Mouse (Mus musculus) layer of hippocampus, adult 11-12 months (tissue): ENCODE measurements at regions not wholly inside any gene's neighbourhood (a gene's known extent, or its start where the extent isn't known, plus 50 kb on each side); places are given as distances from the start of the nearest gene placed in this dataset.

Experiments
- DNase-seq: peaks from one replicate; pipeline ENCODE4 v3.0.0; 2022; ENCODE audit warnings: low spot score

GRCm38 (mm10) chr13:64007688-64008087 is 81.3 kb downstream of the Hsd17b3 start:
- no peak for DNase-seq

- no peak for DNase-seq
These were observed 86.0 kb downstream of the Hsd17b3 start for GRCm38 (mm10) chr13:64002945-64003459.

DNA sequence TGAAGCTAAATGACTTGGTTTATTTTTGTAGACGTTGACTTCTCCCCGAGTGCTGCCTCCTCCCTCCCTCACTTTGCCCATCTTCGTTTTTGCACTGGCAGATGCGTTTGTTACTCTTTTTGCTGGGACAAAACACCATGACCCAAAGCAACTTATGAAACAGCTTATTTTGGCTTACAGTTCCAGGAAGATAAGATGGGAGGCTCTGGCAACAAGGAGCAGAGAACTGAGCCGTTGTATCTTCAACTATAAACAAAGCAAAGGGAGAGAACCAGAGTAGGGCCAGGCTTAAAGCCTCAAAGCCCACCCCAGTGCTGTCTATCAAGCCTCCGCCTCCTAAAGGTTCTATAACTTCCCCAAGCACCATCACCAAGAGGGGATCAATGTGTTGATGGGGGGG is 88.7 kb downstream of the Hsd17b3 start:
- no peak for DNase-seq

- no peak for DNase-seq
These were observed 90.4 kb downstream of the Hsd17b3 start for GRCm38 (mm10) chr13:63998647-63999046.

DNA sequence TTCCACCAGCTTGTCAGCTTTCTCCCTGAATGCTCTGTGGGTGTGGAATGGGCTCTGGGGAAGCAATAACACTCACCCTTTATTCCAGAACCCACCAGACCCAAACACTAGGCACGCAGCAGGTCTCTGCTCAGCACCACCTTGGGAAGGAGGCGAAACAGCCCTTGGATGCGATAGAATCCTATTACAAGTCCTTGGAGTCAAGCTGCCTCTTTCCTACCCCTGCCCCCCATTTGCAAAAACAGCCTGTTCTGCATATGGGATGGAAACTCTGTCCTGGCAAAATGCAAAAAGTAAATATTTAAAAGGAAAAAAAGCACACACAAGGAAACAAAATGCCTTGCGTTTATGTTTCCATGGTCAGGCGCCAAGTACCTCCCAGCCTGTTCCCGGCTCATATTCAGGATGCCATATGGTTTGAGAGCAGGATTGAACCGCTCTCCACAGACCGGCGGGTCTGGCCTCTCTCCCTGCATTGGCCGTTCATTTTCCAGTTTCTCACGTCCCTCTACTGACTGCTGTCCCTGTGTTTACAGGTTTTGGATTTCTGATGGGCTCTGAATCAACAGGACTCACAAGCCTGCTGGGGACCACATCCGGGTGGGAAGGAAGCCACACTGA is 95.1 kb downstream of the Hsd17b3 start:
- no peak for DNase-seq

GRCm38 (mm10) chr13:63992989-63993388 is 96.0 kb downstream of the Hsd17b3 start:
- no peak for DNase-seq

DNA sequence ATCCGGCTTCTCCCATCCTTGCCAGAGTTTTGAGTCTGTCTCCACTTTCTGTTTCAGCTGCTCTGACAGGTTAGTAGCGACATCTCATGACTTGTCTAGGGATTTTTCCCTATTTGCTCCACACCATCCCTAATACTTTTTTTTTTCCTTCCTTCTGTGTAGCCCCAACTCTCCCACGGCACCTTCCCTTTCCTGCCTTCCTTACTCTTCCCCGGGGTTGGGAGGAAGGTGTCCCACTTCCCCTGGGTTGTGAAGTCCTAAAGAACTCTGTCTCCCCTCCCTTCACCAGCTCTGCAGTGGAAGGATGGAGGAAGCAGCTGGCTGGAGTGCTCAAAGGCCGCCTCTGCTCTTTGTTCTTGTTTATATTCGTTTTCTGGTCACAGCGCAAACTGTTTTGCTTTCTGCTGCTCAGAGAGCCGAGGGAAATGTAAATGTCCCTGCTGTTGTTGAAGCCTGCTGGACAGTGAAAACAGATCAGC is 98.5 kb downstream of the Hsd17b3 start:
- peak; percentile 18 for DNase-seq

DNA sequence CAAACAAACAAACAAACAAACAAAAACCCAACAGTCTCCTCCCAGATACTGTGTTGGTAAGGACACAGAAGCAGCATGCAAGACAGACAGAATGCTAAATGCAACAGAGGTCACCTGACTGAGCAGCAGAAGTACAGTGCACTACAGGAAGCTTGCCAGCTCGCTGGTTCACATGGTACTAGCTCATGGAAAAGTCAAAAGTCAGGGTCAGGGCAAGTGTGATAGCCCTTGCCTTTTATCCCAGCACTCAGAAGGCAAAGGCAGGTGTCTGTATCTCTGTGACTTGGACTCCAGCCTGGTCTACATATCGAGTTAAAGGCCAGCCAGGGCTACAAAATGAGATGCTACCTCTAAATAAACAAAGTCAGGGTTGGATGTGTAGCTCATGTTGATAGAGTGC is 99.3 kb downstream of the Hsd17b3 start:
- DNase-seq: no peak

DNA sequence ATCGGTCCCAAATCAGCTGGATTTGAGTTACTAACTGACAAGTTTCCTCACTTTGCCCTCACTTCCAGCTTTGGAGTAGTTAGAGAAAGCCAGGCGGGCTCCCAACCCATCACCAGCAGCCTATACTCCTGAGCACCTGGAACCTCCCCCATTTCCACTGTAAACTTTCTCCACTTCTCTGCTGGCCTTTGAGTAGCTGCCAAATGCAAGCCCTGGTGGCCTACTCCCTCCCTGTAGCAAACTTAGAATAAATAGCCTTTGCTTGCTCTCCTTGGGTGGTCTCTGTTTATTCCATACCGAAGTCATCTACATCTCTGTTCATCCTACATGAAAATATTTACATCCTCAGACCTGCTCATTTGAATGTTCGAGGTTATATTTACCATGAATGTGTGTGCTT is 100.8 kb downstream of the Hsd17b3 start:
- DNase-seq: no peak

DNA sequence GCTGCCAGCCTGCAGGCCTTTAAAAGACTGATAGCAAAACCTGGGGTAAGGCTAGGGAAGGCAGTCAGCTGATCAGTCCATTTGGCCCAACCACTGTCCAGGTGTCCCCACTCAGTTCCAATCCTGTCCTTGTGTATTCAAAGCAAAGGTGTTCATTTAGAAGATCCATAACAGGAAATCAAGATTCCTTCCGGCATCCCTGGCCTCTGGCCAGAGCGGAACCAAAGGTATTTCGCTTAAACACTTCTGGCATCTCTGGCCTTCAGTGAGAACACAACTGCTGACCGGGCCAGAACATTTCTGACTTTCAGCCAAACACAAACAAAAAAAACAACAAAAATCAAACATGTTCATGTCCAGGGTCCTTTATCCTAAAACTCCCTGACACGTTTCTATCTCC is 102.3 kb downstream of the Hsd17b3 start:
- no peak for DNase-seq

DNA sequence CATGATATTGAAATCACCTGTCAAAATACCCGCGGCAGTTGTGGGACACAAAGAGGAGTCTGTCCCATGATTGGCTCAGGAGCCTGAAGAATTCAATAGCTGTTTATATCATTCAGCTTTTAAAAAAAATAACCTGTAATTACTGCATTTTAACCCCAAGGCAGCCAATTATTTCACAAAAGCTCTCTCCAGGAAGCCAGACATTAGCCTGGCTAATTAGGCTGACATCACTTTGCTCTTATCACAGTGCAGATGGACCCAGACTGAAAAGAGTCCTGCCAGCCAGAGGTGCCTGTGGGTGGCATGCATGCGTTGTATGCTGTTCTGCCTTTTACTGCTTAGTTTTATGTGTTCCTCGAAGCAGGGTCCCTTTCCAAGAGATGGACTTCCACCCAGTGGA is 103.4 kb downstream of the Hsd17b3 start:
- DNase-seq: no peak

DNA sequence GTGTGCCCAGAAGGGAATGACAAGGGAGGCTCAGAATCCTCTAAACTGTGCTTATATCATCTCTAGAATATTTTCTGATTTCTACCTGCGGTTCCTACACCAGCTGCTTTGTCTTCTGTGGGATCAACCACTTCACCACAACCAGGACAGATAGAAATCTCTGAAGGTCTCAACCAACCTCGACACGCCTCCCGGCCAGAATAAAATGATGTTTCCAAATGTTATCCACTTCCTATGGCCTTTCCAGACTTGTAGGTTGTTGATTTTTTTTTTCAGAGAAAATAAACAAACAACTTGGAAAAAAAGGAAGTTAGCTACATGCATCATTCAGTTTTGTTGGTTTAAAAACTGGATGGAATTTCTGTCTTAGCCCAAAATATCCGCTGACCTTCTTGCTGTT is 103.9 kb downstream of the Hsd17b3 start:
- DNase-seq: no peak

- DNase-seq: no peak
These were observed 108.9 kb downstream of the Hsd17b3 start for GRCm38 (mm10) chr13:63980012-63980691.

DNA sequence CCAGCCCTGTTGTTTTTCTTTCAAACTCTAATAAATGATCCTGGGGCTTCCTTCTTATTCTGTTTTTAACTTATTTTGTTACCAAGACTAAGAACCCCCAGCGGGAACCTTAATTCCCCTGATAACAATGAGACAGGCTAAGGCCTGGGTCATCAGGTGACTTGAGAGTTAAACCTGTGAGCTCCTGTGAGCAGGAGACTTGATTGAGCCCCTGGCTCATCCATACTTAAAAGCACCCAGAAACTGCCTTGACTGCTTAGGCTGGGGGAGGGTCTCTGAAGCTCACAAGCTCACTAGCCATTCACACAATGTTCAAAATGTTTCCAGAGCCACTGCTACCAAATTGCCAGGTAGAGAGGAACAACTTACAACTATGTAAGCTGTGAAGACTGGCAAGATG is 109.4 kb downstream of the Hsd17b3 start:
- DNase-seq: no peak

DNA sequence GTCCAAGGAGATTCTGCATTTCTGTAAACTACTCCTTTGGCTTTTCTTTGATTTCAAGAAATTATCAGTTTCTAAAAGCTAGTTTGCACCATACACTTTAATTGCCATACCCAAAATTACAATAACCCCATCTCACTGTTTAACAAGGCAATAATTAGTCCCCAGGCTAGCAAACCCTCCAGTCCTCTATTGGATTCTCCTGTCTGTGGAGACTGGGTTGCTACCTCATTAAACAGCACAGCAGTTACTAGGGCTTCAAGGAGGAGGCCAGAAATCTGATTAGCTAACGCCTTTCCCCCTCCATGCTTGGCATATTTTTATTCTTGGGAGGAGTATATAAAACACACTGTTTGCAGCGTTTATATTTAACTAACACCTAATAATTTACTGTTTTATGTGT is 119.1 kb downstream of the Hsd17b3 start:
- no peak for DNase-seq

GRCm38 (mm10) chr13:63968623-63969022 is 120.4 kb downstream of the Hsd17b3 start:
- no peak for DNase-seq

DNA sequence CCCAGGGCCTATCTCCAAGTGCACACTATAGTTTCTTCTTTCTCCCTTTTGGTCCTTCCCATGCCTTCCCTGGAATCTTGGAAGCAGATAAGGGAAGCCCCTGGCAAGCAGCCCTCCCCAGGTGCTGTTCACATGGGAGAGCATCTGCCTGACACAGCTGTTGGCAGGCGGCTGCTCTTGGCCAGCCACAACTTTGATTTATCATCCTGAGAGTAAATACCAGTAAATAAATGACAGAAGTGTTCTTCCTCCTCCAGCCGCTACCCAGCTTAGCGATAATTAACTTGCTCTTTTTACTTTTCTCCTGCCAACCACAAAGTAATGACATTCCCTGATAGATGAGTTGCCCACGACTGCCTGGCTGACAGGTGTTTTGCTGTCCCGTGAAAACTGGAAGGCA is 131.9 kb downstream of the Hsd17b3 start:
- peak; percentile 12 for DNase-seq

DNA sequence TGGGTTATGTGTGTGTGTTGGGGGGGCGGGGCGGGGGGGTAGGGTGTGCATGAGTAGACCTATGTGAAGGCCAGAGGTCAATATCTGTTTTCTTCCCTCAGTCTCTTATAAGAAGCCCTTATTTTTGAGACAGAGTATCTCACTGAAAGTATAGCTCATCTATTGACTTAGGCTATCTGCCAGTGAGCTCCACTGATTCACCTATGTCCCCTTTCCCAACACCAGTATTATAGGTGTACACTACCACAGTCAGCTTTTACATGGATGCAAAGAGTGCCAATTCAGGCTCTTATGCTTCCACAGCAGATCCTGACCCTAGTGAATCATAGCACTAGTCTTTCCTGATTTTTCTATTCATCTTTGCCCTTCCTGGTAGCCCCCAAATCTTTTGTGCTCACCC is 134.7 kb downstream of the Hsd17b3 start:
- DNase-seq: no peak

DNA sequence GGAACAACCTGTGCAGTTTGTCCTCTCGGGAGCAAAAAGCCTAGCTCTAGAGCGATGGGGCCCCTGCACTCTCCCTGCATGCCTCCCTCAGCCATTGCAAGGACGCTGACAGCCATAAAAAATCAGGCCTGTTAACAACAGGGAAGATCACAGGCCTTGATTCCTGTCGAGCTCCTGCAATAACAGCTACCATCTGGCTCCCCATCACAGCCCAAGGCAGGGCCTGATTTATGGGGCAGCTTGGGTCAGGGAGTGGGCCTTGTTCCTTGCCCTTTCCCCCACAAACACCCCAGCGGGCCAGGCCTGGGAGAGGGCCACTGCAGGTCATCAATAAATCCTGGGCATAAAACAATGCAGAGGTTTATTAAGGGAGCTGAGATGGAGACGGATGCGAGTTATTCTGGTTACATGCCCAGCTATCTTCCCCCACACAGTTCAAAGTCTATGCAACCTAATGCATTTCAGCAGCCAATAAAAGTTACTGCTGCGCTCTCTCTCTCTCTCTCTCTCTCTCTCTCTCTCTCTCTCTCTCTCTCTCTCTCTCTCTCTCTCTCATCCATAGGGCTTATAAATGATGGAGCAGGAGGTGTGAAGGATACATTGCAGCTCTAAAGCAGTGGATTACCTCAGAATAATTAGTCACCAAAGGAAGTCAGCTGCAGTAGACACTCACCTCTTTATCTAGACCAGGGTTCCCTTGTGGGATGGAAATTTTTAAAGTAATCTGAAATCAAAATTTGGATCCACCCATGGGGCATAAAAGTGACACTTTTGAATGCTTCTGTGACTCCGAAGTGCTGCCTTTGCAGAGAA is 136.9 kb downstream of the Hsd17b3 start:
- DNase-seq: no peak

DNA sequence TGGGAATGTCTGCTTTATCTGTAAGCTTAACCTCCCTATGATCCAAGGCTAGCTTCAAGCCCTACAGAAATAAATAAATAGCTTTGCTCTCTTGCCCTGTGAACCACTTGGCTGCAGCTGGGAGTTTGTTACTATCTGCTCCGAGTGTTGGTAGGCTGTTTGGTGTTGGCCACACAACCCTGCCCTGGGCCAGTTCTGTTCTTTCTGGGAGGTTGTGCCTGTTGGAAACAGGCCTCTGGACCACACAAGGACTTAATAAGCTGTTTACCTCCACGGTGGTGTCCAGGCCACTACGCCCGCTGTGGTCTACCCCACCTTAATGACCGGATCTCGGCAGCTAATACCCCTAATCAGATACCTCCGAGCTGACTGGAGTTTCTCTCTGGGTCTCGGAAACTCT is 136.1 kb downstream of the Ercc6l2 start:
- DNase-seq: no peak
